Mouse (Mus musculus): ENCODE data around the gene Tas2r123.

Gene Tas2r123

GRCm38 (mm10) chr6:132846842-132847241 is at the start of gene Tas2r123:
Tas2r123 (plus strand) TSS chr6:132847142.
- DNase-seq (ENCODE audit: low spot score in 2 of 2) = no peak

DNA sequence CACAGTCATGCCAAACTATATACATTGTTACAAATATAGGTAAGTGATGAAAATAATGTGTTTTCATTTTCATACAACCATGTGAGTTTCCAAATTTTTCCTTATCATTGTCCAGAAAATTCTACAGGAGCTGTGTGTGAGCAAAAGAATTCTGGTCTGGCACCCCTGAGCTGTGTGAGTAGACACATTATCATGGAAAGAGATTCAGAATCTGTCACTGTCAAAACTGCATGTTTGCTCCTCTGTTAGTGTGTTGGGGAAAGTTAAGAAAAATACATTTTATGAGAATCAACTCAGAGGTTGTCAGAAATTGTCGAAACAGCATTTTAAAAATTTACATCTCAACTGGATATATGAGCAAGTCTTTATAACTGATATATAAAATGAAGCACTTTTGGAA is 44.4 kb upstream of the Tas2r123 start, which contains the start of gene Tas2r117:
TSS of gene Tas2r117 (plus strand) at position 301 of the 400 bp plus-strand sequence.
- no peak for DNase-seq (ENCODE audit: low spot score in 2 of 2)

DNA sequence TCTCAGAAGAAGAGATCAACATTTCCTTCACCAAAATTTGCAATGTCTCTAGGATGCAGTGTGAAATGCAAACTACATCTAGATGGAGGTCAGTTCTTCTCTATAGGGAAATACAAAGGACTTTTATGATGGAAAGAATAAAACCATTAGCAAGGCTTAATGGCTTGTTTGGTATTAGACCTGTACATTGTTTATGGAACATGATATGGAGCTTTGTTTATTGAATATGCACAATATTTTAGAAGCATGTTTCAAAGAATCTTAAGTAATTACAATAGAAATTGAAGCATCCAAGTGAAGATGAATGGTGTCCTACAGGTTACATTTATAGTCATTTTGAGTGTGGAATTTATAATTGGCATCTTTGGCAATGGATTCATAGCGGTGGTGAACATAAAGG is 8.2 kb downstream of the Tas2r123 start, which contains the start of gene Tas2r116:
TSS of gene Tas2r116 (plus strand) at position 301 of the 400 bp plus-strand sequence.
- DNase-seq (ENCODE audit: low spot score in 2 of 2) = no peak

- DNase-seq (ENCODE audit: low spot score in 2 of 2) = no peak
Measured at GRCm38 (mm10) chr6:132867708-132868107, 20.8 kb downstream of the Tas2r123 start, which contains the start of gene Tas2r110. Tas2r110 (plus strand) TSS chr6:132868008.

- no peak for DNase-seq (ENCODE audit: low spot score in 2 of 2)
Measured at GRCm38 (mm10) chr6:132892711-132893110, 45.8 kb downstream of the Tas2r123 start, which contains the start of gene Tas2r113. Tas2r113 (plus strand) TSS chr6:132893011.

Data from frontal cortex, postnatal 14 days (tissue).